Mouse (Mus musculus): Measurements from ENCODE around the gene Sf1. TPM values are rescaled to one million over a fixed set of nuclear protein-coding genes. Genes with fewer than 3 reads are reported as not detected.

Gene Sf1
- polyA plus RNA-seq, 1 experiment from 2014 or later, result 129 TPM

- no peak overlapping the region for H3K4me2 ChIP-seq (replicated peaks)
- 64% methylated on average over 19 of the region's 19 CpGs for WGBS
- no peak overlapping the region for H3K27ac ChIP-seq
- H3K4me3 ChIP-seq (replicated peaks), result no peak overlapping the region
- peaks cover 15% of the 10 kb centered on the region; the same call in 1 of the 2 replicates for H3K4me1 ChIP-seq (replicated peaks)
- no peaks in the 10 kb centered on the region for H3K9me3 ChIP-seq
- H3K36me3 ChIP-seq, result no peaks in the 10 kb centered on the region
- H3K9ac ChIP-seq, result no peak overlapping the region
- H3K27me3 ChIP-seq (replicated peaks), result peaks cover 58% of the 10 kb centered on the region
- no peak for ATAC-seq
These were observed 57.2 kb downstream of the Sf1 start for GRCm38 (mm10) chr19:6420481-6421210.

- Histone ChIP-seq H3K4me3 (replicated peaks) (no peak overlapping the region), H3K4me2 (replicated peaks) (no peak overlapping the region), H3K9ac (no peak overlapping the region), H3K27ac (no peak overlapping the region), H3K4me1 (replicated peaks) (peaks cover 15% of the 10 kb centered on the region; the same call in 1 of the 2 replicates), H3K27me3 (replicated peaks) (peaks cover 62% of the 10 kb centered on the region), H3K36me3 (no peaks in the 10 kb centered on the region), H3K9me3 (no peaks in the 10 kb centered on the region)
- 70% methylated on average over 9 of the region's 9 CpGs for WGBS
- ATAC-seq, result no peak
These were observed 57.7 kb downstream of the Sf1 start for GRCm38 (mm10) chr19:6421211-6421590.

GRCm38 (mm10) chr19:6422014-6422413 is 58.5 kb downstream of the Sf1 start:
- ATAC-seq, result no peak
- Histone ChIP-seq H3K4me2 (replicated peaks) (no peak overlapping the region; the same call in 1 of the 2 replicates), H3K9me3 (no peaks in the 10 kb centered on the region), H3K27me3 (replicated peaks) (peaks cover 70% of the 10 kb centered on the region), H3K9ac (no peak overlapping the region), H3K27ac (peak overlapping the region; percentile 30; the same call in 1 of the 2 replicates), H3K36me3 (no peaks in the 10 kb centered on the region), H3K4me1 (replicated peaks) (peaks cover 12% of the 10 kb centered on the region), H3K4me3 (replicated peaks) (no peak overlapping the region)
- 67% methylated on average over 7 of the region's 7 CpGs for WGBS

DNA sequence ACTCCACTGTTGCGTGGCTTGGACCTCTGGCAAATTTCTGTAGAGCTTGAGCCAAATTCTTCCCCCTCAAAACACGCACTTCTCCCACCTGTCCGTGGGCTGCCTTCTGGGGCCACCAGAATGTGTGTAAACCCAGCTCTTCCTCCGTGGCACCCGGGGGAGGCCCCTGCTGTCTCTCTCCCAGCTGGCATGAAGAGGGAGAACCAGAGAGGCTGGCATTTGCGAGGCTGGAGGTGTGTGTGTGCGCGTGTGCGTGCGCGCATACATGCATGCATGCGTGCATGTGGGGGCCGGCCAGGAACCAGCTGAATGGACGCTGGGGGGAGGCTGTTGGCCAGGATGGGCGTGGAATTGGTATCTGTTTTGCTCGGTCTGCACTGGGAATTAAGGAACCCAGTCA is 59.8 kb downstream of the Sf1 start:
- H3K27me3 ChIP-seq (replicated peaks), result peaks cover 75% of the 10 kb centered on the region
- ATAC-seq, result no peak
- H3K4me2 ChIP-seq (replicated peaks), result no peak overlapping the region
- H3K36me3 ChIP-seq, result no peaks in the 10 kb centered on the region
- 82% methylated on average over 16 of the region's 16 CpGs for WGBS
- peaks cover 21% of the 10 kb centered on the region for H3K4me1 ChIP-seq (replicated peaks)
- H3K27ac ChIP-seq, result no peak overlapping the region
- no peak overlapping the region for H3K9ac ChIP-seq
- no peaks in the 10 kb centered on the region for H3K9me3 ChIP-seq
- no peak overlapping the region for H3K4me3 ChIP-seq (replicated peaks)

DNA sequence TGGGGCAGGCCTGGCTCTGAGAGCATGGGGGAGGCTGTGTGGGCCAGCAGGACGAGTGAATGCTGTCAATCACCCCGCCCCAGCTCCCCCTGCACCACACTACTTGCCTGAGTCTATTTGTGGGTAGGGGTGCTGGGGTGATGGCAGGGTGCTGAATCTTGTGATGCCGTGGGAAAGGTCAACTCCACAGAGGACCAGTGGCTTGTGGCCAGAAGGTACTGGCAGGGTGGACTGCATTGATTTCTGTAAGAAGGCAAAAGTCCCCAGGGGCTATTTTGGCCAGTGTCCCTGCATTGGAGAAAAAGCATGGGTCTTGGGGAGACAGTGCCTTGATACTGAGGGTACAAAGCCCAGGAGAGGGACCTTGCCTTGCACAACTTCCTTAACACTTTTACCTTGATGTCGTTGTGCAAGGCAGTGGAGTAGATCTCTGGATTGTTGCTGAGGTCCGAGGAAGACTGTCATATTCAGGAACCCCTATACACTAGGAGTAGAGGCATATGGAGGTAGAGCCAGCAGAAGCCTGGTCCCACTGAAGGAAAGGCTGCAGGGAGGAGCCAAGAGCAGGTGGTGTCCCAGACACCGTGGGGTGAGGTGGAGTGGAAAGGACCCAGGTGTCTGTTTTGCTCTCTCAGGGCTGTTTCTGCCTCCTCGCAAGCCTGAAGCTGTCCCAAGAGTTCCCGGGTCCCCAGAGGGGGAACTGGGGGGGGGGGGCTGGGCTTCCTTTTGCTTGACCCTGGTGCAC is 60.8 kb downstream of the Sf1 start:
- Histone ChIP-seq H3K36me3 (no peaks in the 10 kb centered on the region), H3K4me1 (replicated peaks) (peaks cover 25% of the 10 kb centered on the region), H3K27ac (no peak overlapping the region), H3K9me3 (no peaks in the 10 kb centered on the region), H3K27me3 (replicated peaks) (peaks cover 75% of the 10 kb centered on the region), H3K9ac (no peak overlapping the region), H3K4me2 (replicated peaks) (no peak overlapping the region), H3K4me3 (replicated peaks) (no peak overlapping the region)
- ATAC-seq, result no peak
- WGBS, result 64% methylated on average over 8 of the region's 8 CpGs

DNA sequence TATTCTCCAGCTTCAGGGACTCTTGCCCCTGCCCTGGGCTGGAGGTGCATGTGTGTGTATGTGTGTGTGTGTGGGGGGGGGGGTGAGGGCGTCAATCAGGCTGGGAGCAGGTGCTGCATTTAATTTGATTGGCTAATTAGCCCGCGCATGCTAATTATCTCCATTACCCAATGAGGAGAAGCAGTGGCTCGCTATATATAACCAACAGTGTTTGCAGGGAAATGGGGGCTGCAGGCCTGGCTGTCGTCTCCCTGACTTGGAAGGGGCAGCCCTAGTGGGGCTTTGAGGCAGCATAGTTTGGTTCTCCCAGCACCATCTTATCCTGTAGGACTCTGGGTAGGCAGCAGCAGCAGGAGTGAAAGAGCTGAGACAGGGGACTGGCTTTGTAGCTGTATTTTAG is 62.1 kb downstream of the Sf1 start:
- ATAC-seq, result no peak
- Histone ChIP-seq H3K27ac (no peak overlapping the region), H3K27me3 (replicated peaks) (peaks cover 75% of the 10 kb centered on the region), H3K4me1 (replicated peaks) (peaks cover 25% of the 10 kb centered on the region), H3K4me2 (replicated peaks) (no peak overlapping the region), H3K9me3 (no peaks in the 10 kb centered on the region), H3K36me3 (no peaks in the 10 kb centered on the region), H3K9ac (no peak overlapping the region), H3K4me3 (replicated peaks) (no peak overlapping the region)
- WGBS, result 59% methylated on average over 5 of the region's 5 CpGs

- no peaks in the 10 kb centered on the region for H3K36me3 ChIP-seq
- no peak overlapping the region for H3K27ac ChIP-seq
- no peak overlapping the region for H3K9ac ChIP-seq
- no peak for ATAC-seq
- peak overlapping the region; percentile 67; the same call in 1 of the 2 replicates for H3K4me2 ChIP-seq (replicated peaks)
- no peaks in the 10 kb centered on the region for H3K9me3 ChIP-seq
- H3K4me3 ChIP-seq (replicated peaks), result no peak overlapping the region
- 22% methylated on average over 13 of the region's 13 CpGs for whole genome bisulfite sequencing
- H3K4me1 ChIP-seq (replicated peaks), result peaks cover 25% of the 10 kb centered on the region
- H3K27me3 ChIP-seq (replicated peaks), result peaks cover 75% of the 10 kb centered on the region
These were observed 63.4 kb downstream of the Sf1 start for GRCm38 (mm10) chr19:6426703-6427500.

Other genes starting within 250 kb of the Sf1 start
- gene Sac3d1, start 245.0 kb upstream of the Sf1 start, polyA plus RNA-seq (2015; fragmentation: Nextera tagmentation; extraction: Ambion mirVana), result 44.3 and 44.7 TPM in 2 replicates
- 31.7 and 33.8 TPM in 2 replicates for gene Snx15, start 235.4 kb upstream of the Sf1 start, polyA plus RNA-seq (2015; fragmentation: Nextera tagmentation; extraction: Ambion mirVana)
- 0.80 and 1.3 TPM in 2 replicates for gene Batf2, start 222.7 kb upstream of the Sf1 start, polyA plus RNA-seq (2015; fragmentation: Nextera tagmentation; extraction: Ambion mirVana)
- gene Arl2, start 222.1 kb upstream of the Sf1 start, polyA plus RNA-seq (2015; fragmentation: Nextera tagmentation; extraction: Ambion mirVana), result 99.2 and 103 TPM in 2 replicates
- gene Majin, start 179.3 kb upstream of the Sf1 start, polyA plus RNA-seq (2015; fragmentation: Nextera tagmentation; extraction: Ambion mirVana), result not detected in 2 replicates
- gene Gpha2, start 137.3 kb upstream of the Sf1 start, polyA plus RNA-seq (2015; fragmentation: Nextera tagmentation; extraction: Ambion mirVana), result 0.39 and 0.41 TPM in 2 replicates
- gene Ppp2r5b, start 127.8 kb upstream of the Sf1 start, polyA plus RNA-seq (2015; fragmentation: Nextera tagmentation; extraction: Ambion mirVana), result 21.2 and 22.3 TPM in 2 replicates
- 6.9 and 8.7 TPM in 2 replicates for gene Atg2a, start 122.0 kb upstream of the Sf1 start, polyA plus RNA-seq (2015; fragmentation: Nextera tagmentation; extraction: Ambion mirVana)
- gene Ehd1, start 87.0 kb upstream of the Sf1 start, polyA plus RNA-seq (2015; fragmentation: Nextera tagmentation; extraction: Ambion mirVana), result 88.8 and 115 TPM in 2 replicates
- gene Cdc42bpg, start 57.2 kb upstream of the Sf1 start, polyA plus RNA-seq (2015; fragmentation: Nextera tagmentation; extraction: Ambion mirVana), result 1.0 and 1.4 TPM in 2 replicates
- 68.8 and 71.9 TPM in 2 replicates for gene Men1, start 28.7 kb upstream of the Sf1 start, polyA plus RNA-seq (2015; fragmentation: Nextera tagmentation; extraction: Ambion mirVana)
- gene Map4k2, start 22.6 kb upstream of the Sf1 start, polyA plus RNA-seq (2015; fragmentation: Nextera tagmentation; extraction: Ambion mirVana), result 8.8 and 11.0 TPM in 2 replicates
- gene Pygm, start 20.7 kb downstream of the Sf1 start, polyA plus RNA-seq (2015; fragmentation: Nextera tagmentation; extraction: Ambion mirVana), result 6.1 and 6.3 TPM in 2 replicates
- 36.9 and 48.6 TPM in 2 replicates for gene Rasgrp2, start 35.6 kb downstream of the Sf1 start, polyA plus RNA-seq (2015; fragmentation: Nextera tagmentation; extraction: Ambion mirVana)
- 1.1 and 2.0 TPM in 2 replicates for gene Nrxn2, start 55.0 kb downstream of the Sf1 start, polyA plus RNA-seq (2015; fragmentation: Nextera tagmentation; extraction: Ambion mirVana)
- 0.13 TPM in 1 of 2 replicates, not detected in the other for gene Slc22a12, start 179.3 kb downstream of the Sf1 start, polyA plus RNA-seq (2015; fragmentation: Nextera tagmentation; extraction: Ambion mirVana)